Mouse (Mus musculus) adrenal gland, adult 8-10 months (tissue): ENCODE results near the gene Gm6880. TPM values are rescaled to one million over a fixed set of nuclear protein-coding genes. Genes with fewer than 3 reads are reported as not detected.
"Not testable (repeated sequence)": the region's sequence is repeated elsewhere in the genome, so short reads cannot be mapped to it uniquely, and the experiment has no call there.

ENCODE experiments used
- DNase-seq: peaks from one replicate; pipeline ENCODE4 v3.0.0; 2022
- total RNA-seq, 4 experiments: library from RNA; stranded (reverse); gene quantifications; 2 replicates each; pipeline ENCODE4 v1.2.4; 2022

Gene Gm6880
- not detected for total RNA-seq

GRCm38 (mm10) chrX:74481349-74481885 is at the start of gene Gm6880:
TSS of gene Gm6880 (minus strand) at chrX:74481399.
- DNase-seq = not testable (repeated sequence)

- DNase-seq = not testable (repeated sequence)
Measured at GRCm38 (mm10) chrX:74517461-74517860, 36.3 kb upstream of the Gm6880 start.

- no peak for DNase-seq
Measured at GRCm38 (mm10) chrX:74497131-74497530, 15.9 kb upstream of the Gm6880 start.

- DNase-seq = no peak
Measured at GRCm38 (mm10) chrX:74452773-74453172, 28.4 kb downstream of the Gm6880 start.

- no peak for DNase-seq
Measured at GRCm38 (mm10) chrX:74451157-74451912, 29.9 kb downstream of the Gm6880 start.

Other genes starting within 250 kb of the Gm6880 start
- 100 to 1,000 TPM; 133 to 200 (median 168) TPM for gene Flna, start 231.6 kb downstream of the Gm6880 start, total RNA-seq
- gene Emd, start 226.7 kb downstream of the Gm6880 start, total RNA-seq = 10 to 100 TPM; 47.9 to 68.8 (median 57.1) TPM
- 100 to 1,000 TPM; 315 to 542 (median 416) TPM for gene Rpl10, start 210.6 kb downstream of the Gm6880 start, total RNA-seq
- 100 to 1,000 TPM in 2 of 4 experiments, 10 to 100 TPM in 2; 82.9 to 124 (median 103) TPM for gene Taz, start 199.5 kb downstream of the Gm6880 start, total RNA-seq
- gene Dnase1l1, start 199.1 kb downstream of the Gm6880 start, total RNA-seq = 10 to 100 TPM; 16.3 to 28.6 (median 21.8) TPM
- 100 to 1,000 TPM; 246 to 263 (median 258) TPM for gene Atp6ap1, start 184.3 kb downstream of the Gm6880 start, total RNA-seq
- gene Gdi1, start 176.4 kb downstream of the Gm6880 start, total RNA-seq = 100 to 1,000 TPM; 219 to 342 (median 266) TPM
- gene Fam50a, start 168.4 kb downstream of the Gm6880 start, total RNA-seq = 10 to 100 TPM; 62.3 to 82.0 (median 71.6) TPM
- 10 to 100 TPM in 3 of 4 experiments, 1 to 10 TPM in 1; 7.2 to 29.6 (median 19.1) TPM for gene Plxna3, start 152.3 kb downstream of the Gm6880 start, total RNA-seq
- 10 to 100 TPM; 50.0 to 63.9 (median 53.6) TPM for gene Lage3, start 127.8 kb downstream of the Gm6880 start, total RNA-seq
- gene Ubl4a, start 108.2 kb downstream of the Gm6880 start, total RNA-seq = 10 to 100 TPM; 65.7 to 68.0 (median 66.7) TPM
- gene Slc10a3, start 108.0 kb downstream of the Gm6880 start, total RNA-seq = 10 to 100 TPM; 22.6 to 29.6 (median 26.1) TPM
- gene Fam3a, start 88.1 kb downstream of the Gm6880 start, total RNA-seq = 10 to 100 TPM; 25.4 to 44.8 (median 33.5) TPM
- gene Ikbkg, start 88.1 kb downstream of the Gm6880 start, total RNA-seq = 100 to 1,000 TPM in 2 of 4 experiments, 10 to 100 TPM in 2; 68.7 to 107 (median 88.8) TPM
- gene G6pdx, start 52.2 kb downstream of the Gm6880 start, total RNA-seq = 100 to 1,000 TPM; 190 to 204 (median 198) TPM
- gene Olfr1326-ps1, start 93.5 kb upstream of the Gm6880 start, total RNA-seq = not detected
- not detected for gene Olfr1325, start 111.3 kb upstream of the Gm6880 start, total RNA-seq
- gene Gm5640, start 164.2 kb upstream of the Gm6880 start, total RNA-seq = not detected